Mouse (Mus musculus) liver, adult 2 months (tissue): ENCODE measurements at regions not wholly inside any gene's neighbourhood (a gene's known extent, or its start where the extent isn't known, plus 50 kb on each side); places are given as distances from the start of the nearest gene placed in this dataset.

Experiments used
- CTCF ChIP-seq: fragments of 200-500 bp; IDR thresholded peaks from 2 replicates; pipeline ENCODE4 v1.5.1; 2011; ENCODE audit warnings: low read depth, low read length, control low read depth
- POLR2A ChIP-seq: fragments of 200-500 bp; IDR thresholded peaks from 2 replicates; pipeline ENCODE4 v1.6.1; 2011; ENCODE audit warnings: low read length, control low read depth; ENCODE audit not compliant: insufficient read depth; ENCODE audit errors: extremely low read depth

DNA sequence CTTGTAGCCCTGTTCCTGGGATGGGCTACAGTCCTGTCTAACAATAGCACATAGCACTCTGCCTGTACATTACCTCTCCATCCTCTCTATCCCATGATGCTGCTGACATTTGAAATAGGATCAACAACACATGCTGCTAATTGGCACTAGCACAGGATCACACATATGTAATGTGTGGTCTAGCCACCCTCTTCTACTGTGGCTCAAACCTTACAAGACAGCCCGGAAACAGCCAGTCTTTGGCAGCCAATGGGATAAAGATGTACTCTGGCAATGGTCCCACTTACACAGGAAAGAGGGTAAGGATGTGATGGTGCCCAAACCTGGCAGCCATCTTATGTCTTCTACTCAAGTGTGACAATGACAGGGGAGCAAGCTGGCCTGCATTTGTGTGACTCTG, 58.3 kb upstream of the Frmd4a start:
- TF ChIP-seq POLR2A: no peak
- TF ChIP-seq CTCF: no peak
